Mouse (Mus musculus) erythroblast, adult 5-6 weeks (primary cell): Measurements from ENCODE around the gene Slc8b1. TPM values are rescaled to one million over a fixed set of nuclear protein-coding genes. Genes with fewer than 3 reads are reported as not detected.

Experiments used
- ATAC-seq: replicated peaks from 2 replicates; pipeline ENCODE4 v1.8.0; 2016; ENCODE audit warnings: moderate number of reproducible peaks, mild to moderate bottlenecking, moderate TSS enrichment, inconsistent platforms; ENCODE audit not compliant: poor library complexity, low FRiP score, severe bottlenecking
- total RNA-seq, 2 experiments: library from RNA; stranded (forward) in 1 of 2; stranded (reverse) in 1 of 2; fragments of 150-400 nt in 1 of 2; fragments of 200-764, 138-1000 nt in 1 of 2; gene quantifications; 2 replicates each; pipeline versions ENCODE4 v1.2.3 to v1.2.4; 2015 to 2017; ENCODE audit warnings: low replicate concordance in 2 of 2

Gene Slc8b1
- total RNA-seq, 2 experiments from 2014 or later: 6.1 to 17.1 TPM

GRCm38 (mm10) chr5:120583511-120583910, 72.5 kb downstream of the Slc8b1 start:
- no peak for ATAC-seq

Other genes with a start within 250 kb of the Slc8b1 start
- not detected in 2 replicates for gene Lhx5, start 79.5 kb upstream of the Slc8b1 start, total RNA-seq (2015; ENCODE audit: low replicate concordance)
- not detected in 2 replicates for gene Lhx5, start 79.5 kb upstream of the Slc8b1 start, total RNA-seq (2017; ENCODE audit: low replicate concordance)
- not detected in 2 replicates for gene Sdsl, start 38.4 kb upstream of the Slc8b1 start, total RNA-seq (2015; ENCODE audit: low replicate concordance)
- gene Sdsl, start 38.4 kb upstream of the Slc8b1 start, total RNA-seq (2017; ENCODE audit: low replicate concordance): 3.4 and 3.9 TPM in 2 replicates
- gene Sds, start 34.6 kb upstream of the Slc8b1 start, total RNA-seq (2015; ENCODE audit: low replicate concordance): not detected in 2 replicates
- not detected in 2 replicates for gene Sds, start 34.6 kb upstream of the Slc8b1 start, total RNA-seq (2017; ENCODE audit: low replicate concordance)
- gene Plbd2, start 7.5 kb upstream of the Slc8b1 start, total RNA-seq (2015; ENCODE audit: low replicate concordance): 1.7 and 7.7 TPM in 2 replicates
- 1.4 and 3.8 TPM in 2 replicates for gene Plbd2, start 7.5 kb upstream of the Slc8b1 start, total RNA-seq (2017; ENCODE audit: low replicate concordance)
- gene Tpcn1, start 77.5 kb downstream of the Slc8b1 start, total RNA-seq (2015; ENCODE audit: low replicate concordance): 199 and 213 TPM in 2 replicates
- gene Tpcn1, start 77.5 kb downstream of the Slc8b1 start, total RNA-seq (2017; ENCODE audit: low replicate concordance): 147 and 161 TPM in 2 replicates
- 3.8 and 10.4 TPM in 2 replicates for gene Iqcd, start 77.8 kb downstream of the Slc8b1 start, total RNA-seq (2015; ENCODE audit: low replicate concordance)
- gene Iqcd, start 77.8 kb downstream of the Slc8b1 start, total RNA-seq (2017; ENCODE audit: low replicate concordance): 15.2 and 21.7 TPM in 2 replicates
- gene Rita1, start 101.4 kb downstream of the Slc8b1 start, total RNA-seq (2015; ENCODE audit: low replicate concordance): 2.7 and 3.8 TPM in 2 replicates
- 0.84 TPM in 1 of 2 replicates, not detected in the other for gene Rita1, start 101.4 kb downstream of the Slc8b1 start, total RNA-seq (2017; ENCODE audit: low replicate concordance)
- gene Ddx54, start 101.6 kb downstream of the Slc8b1 start, total RNA-seq (2015; ENCODE audit: low replicate concordance): 1.7 and 1.9 TPM in 2 replicates
- 5.2 and 6.0 TPM in 2 replicates for gene Ddx54, start 101.6 kb downstream of the Slc8b1 start, total RNA-seq (2017; ENCODE audit: low replicate concordance)
- not detected in 2 replicates for gene Cfap73, start 123.1 kb downstream of the Slc8b1 start, total RNA-seq (2015; ENCODE audit: low replicate concordance)
- not detected in 2 replicates for gene Cfap73, start 123.1 kb downstream of the Slc8b1 start, total RNA-seq (2017; ENCODE audit: low replicate concordance)
- not detected in 2 replicates for gene Rasal1, start 137.6 kb downstream of the Slc8b1 start, total RNA-seq (2015; ENCODE audit: low replicate concordance)
- gene Rasal1, start 137.6 kb downstream of the Slc8b1 start, total RNA-seq (2017; ENCODE audit: low replicate concordance): not detected in 2 replicates
- gene Dtx1, start 200.8 kb downstream of the Slc8b1 start, total RNA-seq (2015; ENCODE audit: low replicate concordance): not detected in 2 replicates
- gene Dtx1, start 200.8 kb downstream of the Slc8b1 start, total RNA-seq (2017; ENCODE audit: low replicate concordance): not detected in 2 replicates
- 10.2 and 17.9 TPM in 2 replicates for gene Oas2, start 238.7 kb downstream of the Slc8b1 start, total RNA-seq (2015; ENCODE audit: low replicate concordance)
- gene Oas2, start 238.7 kb downstream of the Slc8b1 start, total RNA-seq (2017; ENCODE audit: low replicate concordance): 3.8 and 7.0 TPM in 2 replicates